Mouse (Mus musculus) kidney, postnatal 14 days (tissue): ENCODE results near the gene Nudt7.

Source experiments
- DNase-seq: peaks from one replicate; pipeline ENCODE4 v3.0.0; 2022; ENCODE audit warnings: mixed read lengths

The Nudt7 gene

GRCm38 (mm10) chr8:114133510-114134362, at the start of gene Nudt7:
TSS of gene Nudt7 (plus strand) at chr8:114133557.
- peak; percentile 95 for DNase-seq

GRCm38 (mm10) chr8:114087932-114088331, 45.4 kb upstream of the Nudt7 start:
- no peak for DNase-seq

- no peak for DNase-seq
Measured at GRCm38 (mm10) chr8:114090736-114091135, 42.6 kb upstream of the Nudt7 start.

- no peak for DNase-seq
Measured at GRCm38 (mm10) chr8:114093321-114093720, 40.0 kb upstream of the Nudt7 start.

GRCm38 (mm10) chr8:114094526-114094925, 38.8 kb upstream of the Nudt7 start:
- DNase-seq, result peak; percentile 3

GRCm38 (mm10) chr8:114100561-114101206, 32.7 kb upstream of the Nudt7 start:
- no peak for DNase-seq

GRCm38 (mm10) chr8:114103401-114103800, 30.0 kb upstream of the Nudt7 start:
- no peak for DNase-seq

- no peak for DNase-seq
Measured at GRCm38 (mm10) chr8:114105971-114106370, 27.4 kb upstream of the Nudt7 start.

- DNase-seq, result no peak
Measured at GRCm38 (mm10) chr8:114109365-114110140, 23.8 kb upstream of the Nudt7 start.

- no peak for DNase-seq
Measured at GRCm38 (mm10) chr8:114115076-114115475, 18.3 kb upstream of the Nudt7 start.

- no peak for DNase-seq
Measured at GRCm38 (mm10) chr8:114116049-114116448, 17.3 kb upstream of the Nudt7 start.

GRCm38 (mm10) chr8:114117439-114117838, 15.9 kb upstream of the Nudt7 start:
- DNase-seq, result no peak

- DNase-seq, result no peak
Measured at GRCm38 (mm10) chr8:114121781-114122180, 11.6 kb upstream of the Nudt7 start.

GRCm38 (mm10) chr8:114123611-114124010, 9.7 kb upstream of the Nudt7 start:
- no peak for DNase-seq

GRCm38 (mm10) chr8:114124084-114124750, 9.1 kb upstream of the Nudt7 start:
- no peak for DNase-seq

- no peak for DNase-seq
Measured at GRCm38 (mm10) chr8:114130838-114131237, 2.5 kb upstream of the Nudt7 start.

- DNase-seq, result no peak
Measured at GRCm38 (mm10) chr8:114131421-114131820, 1.9 kb upstream of the Nudt7 start.

- no peak for DNase-seq
Measured at GRCm38 (mm10) chr8:114133050-114133509, 277 bp upstream of the Nudt7 start.

GRCm38 (mm10) chr8:114136750-114137149, 3.4 kb downstream of the Nudt7 start:
- DNase-seq, result no peak

- DNase-seq, result no peak
Measured at GRCm38 (mm10) chr8:114137181-114137580, 3.8 kb downstream of the Nudt7 start.

GRCm38 (mm10) chr8:114140437-114140836, 7.1 kb downstream of the Nudt7 start:
- no peak for DNase-seq

GRCm38 (mm10) chr8:114142199-114142598, 8.8 kb downstream of the Nudt7 start:
- DNase-seq, result no peak
